Mouse (Mus musculus): ENCODE measurements around the gene Myt1l. TPM values are rescaled to one million over a fixed set of nuclear protein-coding genes. Genes with fewer than 3 reads are reported as not detected.

Gene Myt1l
- polyA plus RNA-seq, 1 experiment from 2014 or later: 2.8 TPM

- H3K27ac ChIP-seq: no peak overlapping the region
- H3K36me3 ChIP-seq: no peaks in the 10 kb centered on the region
- WGBS: 86% methylated on average over 5 of the region's 5 CpGs
- H3K27me3 ChIP-seq (replicated peaks): no peaks in the 10 kb centered on the region
- no peak overlapping the region for H3K4me2 ChIP-seq (replicated peaks)
- no peaks in the 10 kb centered on the region for H3K9me3 ChIP-seq
- no peaks in the 10 kb centered on the region for H3K4me1 ChIP-seq (replicated peaks)
- H3K4me3 ChIP-seq (replicated peaks): no peak overlapping the region
- ATAC-seq: no peak
- H3K9ac ChIP-seq: no peak overlapping the region
Observed at GRCm38 (mm10) chr12:29571613-29572012, 43.4 kb downstream of the Myt1l start.

GRCm38 (mm10) chr12:29593787-29594186, 65.6 kb downstream of the Myt1l start:
- Histone ChIP-seq H3K9me3 (no peaks in the 10 kb centered on the region), H3K4me1 (replicated peaks) (no peaks in the 10 kb centered on the region), H3K27ac (no peak overlapping the region), H3K4me2 (replicated peaks) (no peak overlapping the region), H3K4me3 (replicated peaks) (no peak overlapping the region), H3K27me3 (replicated peaks) (no peaks in the 10 kb centered on the region), H3K9ac (no peak overlapping the region), H3K36me3 (no peaks in the 10 kb centered on the region)
- ATAC-seq: no peak
- 89% methylated on average over 1 of the region's 1 CpGs for WGBS

- no peak overlapping the region for H3K4me2 ChIP-seq (replicated peaks)
- no peak overlapping the region for H3K4me3 ChIP-seq (replicated peaks)
- no peak overlapping the region for H3K27ac ChIP-seq
- H3K4me1 ChIP-seq (replicated peaks): no peaks in the 10 kb centered on the region
- WGBS: 52% methylated on average over 6 of the region's 6 CpGs
- no peaks in the 10 kb centered on the region for H3K36me3 ChIP-seq
- no peaks in the 10 kb centered on the region for H3K27me3 ChIP-seq (replicated peaks)
- no peaks in the 10 kb centered on the region for H3K9me3 ChIP-seq
- ATAC-seq: no peak
- no peak overlapping the region for H3K9ac ChIP-seq
Observed at GRCm38 (mm10) chr12:29599916-29600315, 71.7 kb downstream of the Myt1l start.

- H3K4me2 ChIP-seq (replicated peaks): no peak overlapping the region
- WGBS: 85% methylated on average over 6 of the region's 6 CpGs
- no peaks in the 10 kb centered on the region for H3K9me3 ChIP-seq
- H3K4me1 ChIP-seq (replicated peaks): no peaks in the 10 kb centered on the region
- H3K27me3 ChIP-seq (replicated peaks): no peaks in the 10 kb centered on the region
- no peak overlapping the region for H3K9ac ChIP-seq
- H3K36me3 ChIP-seq: no peaks in the 10 kb centered on the region
- H3K4me3 ChIP-seq (replicated peaks): no peak overlapping the region
- no peak for ATAC-seq
- H3K27ac ChIP-seq: no peak overlapping the region
Observed at GRCm38 (mm10) chr12:29601223-29601622, 73.0 kb downstream of the Myt1l start.

- Histone ChIP-seq H3K4me2 (replicated peaks) (no peak overlapping the region), H3K9me3 (no peaks in the 10 kb centered on the region), H3K27me3 (replicated peaks) (no peaks in the 10 kb centered on the region), H3K27ac (no peak overlapping the region), H3K4me3 (replicated peaks) (no peak overlapping the region), H3K4me1 (replicated peaks) (no peaks in the 10 kb centered on the region), H3K9ac (no peak overlapping the region), H3K36me3 (no peaks in the 10 kb centered on the region)
- no peak for ATAC-seq
- WGBS: 87% methylated on average over 7 of the region's 7 CpGs
Observed at GRCm38 (mm10) chr12:29604659-29605058, 76.5 kb downstream of the Myt1l start.

GRCm38 (mm10) chr12:29605124-29605523, 76.9 kb downstream of the Myt1l start:
- Histone ChIP-seq H3K4me2 (replicated peaks) (no peak overlapping the region), H3K36me3 (no peaks in the 10 kb centered on the region), H3K27me3 (replicated peaks) (no peaks in the 10 kb centered on the region), H3K9ac (no peak overlapping the region), H3K4me1 (replicated peaks) (no peaks in the 10 kb centered on the region), H3K27ac (no peak overlapping the region), H3K9me3 (no peaks in the 10 kb centered on the region), H3K4me3 (replicated peaks) (no peak overlapping the region)
- no peak for ATAC-seq
- WGBS: 91% methylated on average over 5 of the region's 5 CpGs

- H3K27me3 ChIP-seq (replicated peaks): no peaks in the 10 kb centered on the region
- H3K4me3 ChIP-seq (replicated peaks): no peak overlapping the region
- no peaks in the 10 kb centered on the region for H3K9me3 ChIP-seq
- H3K36me3 ChIP-seq: no peaks in the 10 kb centered on the region
- WGBS: 86% methylated on average over 6 of the region's 6 CpGs
- H3K9ac ChIP-seq: no peak overlapping the region
- no peaks in the 10 kb centered on the region for H3K4me1 ChIP-seq (replicated peaks)
- H3K4me2 ChIP-seq (replicated peaks): no peak overlapping the region
- H3K27ac ChIP-seq: no peak overlapping the region
- no peak for ATAC-seq
Observed at GRCm38 (mm10) chr12:29606221-29606620, 78.0 kb downstream of the Myt1l start.

GRCm38 (mm10) chr12:29617746-29618145, 89.6 kb downstream of the Myt1l start:
- H3K4me1 ChIP-seq (replicated peaks): no peaks in the 10 kb centered on the region
- no peak overlapping the region for H3K9ac ChIP-seq
- no peaks in the 10 kb centered on the region for H3K36me3 ChIP-seq
- no peak overlapping the region for H3K27ac ChIP-seq
- H3K9me3 ChIP-seq: no peaks in the 10 kb centered on the region
- no peak for ATAC-seq
- no peak overlapping the region for H3K4me2 ChIP-seq (replicated peaks)
- no peaks in the 10 kb centered on the region for H3K27me3 ChIP-seq (replicated peaks)
- H3K4me3 ChIP-seq (replicated peaks): no peak overlapping the region

GRCm38 (mm10) chr12:29621530-29621929, 93.3 kb downstream of the Myt1l start:
- Histone ChIP-seq H3K4me3 (replicated peaks) (no peak overlapping the region), H3K27me3 (replicated peaks) (no peaks in the 10 kb centered on the region), H3K36me3 (no peaks in the 10 kb centered on the region), H3K9me3 (no peaks in the 10 kb centered on the region), H3K4me1 (replicated peaks) (no peaks in the 10 kb centered on the region), H3K9ac (no peak overlapping the region), H3K27ac (no peak overlapping the region), H3K4me2 (replicated peaks) (no peak overlapping the region)
- WGBS: 58% methylated on average over 5 of the region's 5 CpGs
- ATAC-seq: no peak

- no peak overlapping the region for H3K4me3 ChIP-seq (replicated peaks)
- ATAC-seq: no peak
- no peak overlapping the region for H3K4me2 ChIP-seq (replicated peaks)
- H3K9me3 ChIP-seq: no peaks in the 10 kb centered on the region
- H3K27me3 ChIP-seq (replicated peaks): no peaks in the 10 kb centered on the region
- 69% methylated on average over 15 of the region's 15 CpGs for WGBS
- no peak overlapping the region for H3K9ac ChIP-seq
- H3K36me3 ChIP-seq: no peaks in the 10 kb centered on the region
- H3K27ac ChIP-seq: no peak overlapping the region
- no peaks in the 10 kb centered on the region for H3K4me1 ChIP-seq (replicated peaks)
Observed at GRCm38 (mm10) chr12:29627956-29628750, 100.0 kb downstream of the Myt1l start.

- no peaks in the 10 kb centered on the region for H3K27me3 ChIP-seq (replicated peaks)
- no peak overlapping the region for H3K9ac ChIP-seq
- H3K4me3 ChIP-seq (replicated peaks): no peak overlapping the region
- no peaks in the 10 kb centered on the region for H3K36me3 ChIP-seq
- no peak for ATAC-seq
- H3K4me2 ChIP-seq (replicated peaks): no peak overlapping the region
- H3K9me3 ChIP-seq: no peaks in the 10 kb centered on the region
- WGBS: 86% methylated on average over 10 of the region's 10 CpGs
- no peaks in the 10 kb centered on the region for H3K4me1 ChIP-seq (replicated peaks)
- H3K27ac ChIP-seq: no peak overlapping the region
Observed at GRCm38 (mm10) chr12:29629875-29630538, 101.8 kb downstream of the Myt1l start.

- no peak for ATAC-seq
- no peaks in the 10 kb centered on the region for H3K36me3 ChIP-seq
- H3K4me2 ChIP-seq (replicated peaks): no peak overlapping the region
- H3K4me3 ChIP-seq (replicated peaks): no peak overlapping the region
- H3K9me3 ChIP-seq: no peaks in the 10 kb centered on the region
- no peaks in the 10 kb centered on the region for H3K27me3 ChIP-seq (replicated peaks)
- H3K27ac ChIP-seq: no peak overlapping the region
- H3K4me1 ChIP-seq (replicated peaks): no peaks in the 10 kb centered on the region
- H3K9ac ChIP-seq: no peak overlapping the region
- 91% methylated on average over 2 of the region's 2 CpGs for WGBS
Observed at GRCm38 (mm10) chr12:29634509-29634908, 106.3 kb downstream of the Myt1l start.

Data from intestine, embryonic 15.5 days (tissue).